Mouse (Mus musculus): ENCODE results near the gene Far2. TPM values are rescaled to one million over a fixed set of nuclear protein-coding genes. Genes with fewer than 3 reads are reported as not detected.
"Not testable (repeated sequence)": the region's sequence is repeated elsewhere in the genome, so short reads cannot be mapped to it uniquely, and the experiment has no call there.

Far2 gene
- polyA plus RNA-seq, 1 experiment from 2014 or later: 5.0 TPM

DNA sequence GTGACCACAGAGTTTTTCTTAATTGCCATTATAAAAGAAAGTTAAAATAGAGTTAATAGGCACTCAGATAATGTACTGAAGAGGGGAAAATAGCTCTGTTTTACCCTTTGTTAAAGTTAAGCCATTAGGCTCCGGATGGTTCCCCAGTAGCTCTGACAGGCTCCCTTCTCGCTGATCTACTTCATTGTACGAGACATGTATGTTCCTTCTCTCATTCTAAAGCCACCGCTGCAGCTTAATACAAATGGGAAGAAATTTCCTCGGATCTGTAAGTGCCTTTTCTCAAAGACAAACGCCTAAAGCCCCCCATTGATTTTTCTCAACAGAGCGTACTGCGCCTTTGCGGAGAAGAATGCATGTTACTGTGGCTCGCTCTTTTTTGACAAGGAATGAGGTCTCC, 85.3 kb downstream of the Far2 start:
- H3K27me3 ChIP-seq (replicated peaks): no peaks in the 10 kb centered on the region
- H3K4me3 ChIP-seq (replicated peaks): no peak overlapping the region
- WGBS: 75% methylated on average over 10 of the region's 10 CpGs
- no peaks in the 10 kb centered on the region for H3K9me3 ChIP-seq
- ATAC-seq: no peak
- H3K27ac ChIP-seq: no peak overlapping the region
- H3K4me2 ChIP-seq (replicated peaks): no peak overlapping the region
- no peak overlapping the region for H3K9ac ChIP-seq
- H3K36me3 ChIP-seq: no peaks in the 10 kb centered on the region
- no peaks in the 10 kb centered on the region for H3K4me1 ChIP-seq (replicated peaks)

DNA sequence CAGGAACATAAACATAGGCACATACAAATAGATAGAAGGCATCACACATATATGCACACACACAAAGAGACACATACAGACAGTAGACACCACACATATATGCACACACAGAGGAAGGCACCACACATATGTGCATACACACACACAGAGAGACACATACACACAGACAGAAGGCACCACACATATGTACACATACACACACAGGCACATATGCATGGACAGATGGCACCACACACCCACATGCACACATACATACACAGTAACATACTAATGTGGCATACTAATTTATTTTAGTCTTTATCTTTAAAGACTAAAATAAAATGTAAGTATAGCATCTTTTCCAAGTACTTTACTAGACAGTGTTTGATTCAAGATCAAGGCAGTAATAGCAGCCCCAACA, 86.5 kb downstream of the Far2 start:
- ATAC-seq: no peak
- no peak overlapping the region for H3K9ac ChIP-seq
- no peaks in the 10 kb centered on the region for H3K27me3 ChIP-seq (replicated peaks)

DNA sequence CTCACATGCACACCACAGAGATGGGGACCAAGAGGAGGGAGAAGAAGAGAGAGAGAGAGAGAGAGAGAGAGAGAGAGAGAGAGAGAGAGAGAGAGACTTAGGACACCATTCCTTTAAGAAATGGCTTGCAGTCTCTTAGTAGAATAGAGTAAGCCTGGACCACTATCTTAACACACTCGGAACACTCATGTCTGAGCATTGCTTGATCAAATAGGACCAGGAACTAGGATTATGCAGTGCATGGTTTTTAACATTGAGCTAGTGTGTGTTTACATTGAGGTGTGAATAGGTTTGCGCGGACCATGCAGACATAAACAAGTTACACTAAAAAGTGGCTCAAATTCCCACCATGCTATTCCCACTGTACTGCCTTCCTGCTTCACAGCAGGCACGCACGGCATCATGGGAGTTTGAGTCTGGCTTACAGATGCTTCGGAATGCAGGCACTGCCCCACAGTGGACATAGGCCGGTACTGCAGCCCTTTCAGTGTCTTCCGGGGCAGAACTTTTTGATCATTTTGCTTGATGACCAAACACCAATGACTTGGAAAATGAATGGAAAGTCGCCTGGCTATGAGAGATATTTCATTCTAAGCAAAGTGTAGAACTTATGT, 88.8 kb downstream of the Far2 start:
- ATAC-seq: peak; percentile 84
- Histone ChIP-seq H3K4me2 (replicated peaks) (no peak overlapping the region), H3K4me3 (replicated peaks) (no peak overlapping the region), H3K36me3 (no peaks in the 10 kb centered on the region), H3K9me3 (no peaks in the 10 kb centered on the region), H3K4me1 (replicated peaks) (no peaks in the 10 kb centered on the region), H3K9ac (no peak overlapping the region), H3K27ac (no peak overlapping the region), H3K27me3 (replicated peaks) (no peaks in the 10 kb centered on the region)
- WGBS: 32% methylated on average over 9 of the region's 9 CpGs

More for the DNA sequence above, 86.5 kb downstream of the Far2 start:
- H3K27ac ChIP-seq: no peak overlapping the region
- no peaks in the 10 kb centered on the region for H3K4me1 ChIP-seq (replicated peaks)
- no peak overlapping the region for H3K4me2 ChIP-seq (replicated peaks)
- no peaks in the 10 kb centered on the region for H3K9me3 ChIP-seq
- H3K4me3 ChIP-seq (replicated peaks): no peak overlapping the region
- no peaks in the 10 kb centered on the region for H3K36me3 ChIP-seq

DNA sequence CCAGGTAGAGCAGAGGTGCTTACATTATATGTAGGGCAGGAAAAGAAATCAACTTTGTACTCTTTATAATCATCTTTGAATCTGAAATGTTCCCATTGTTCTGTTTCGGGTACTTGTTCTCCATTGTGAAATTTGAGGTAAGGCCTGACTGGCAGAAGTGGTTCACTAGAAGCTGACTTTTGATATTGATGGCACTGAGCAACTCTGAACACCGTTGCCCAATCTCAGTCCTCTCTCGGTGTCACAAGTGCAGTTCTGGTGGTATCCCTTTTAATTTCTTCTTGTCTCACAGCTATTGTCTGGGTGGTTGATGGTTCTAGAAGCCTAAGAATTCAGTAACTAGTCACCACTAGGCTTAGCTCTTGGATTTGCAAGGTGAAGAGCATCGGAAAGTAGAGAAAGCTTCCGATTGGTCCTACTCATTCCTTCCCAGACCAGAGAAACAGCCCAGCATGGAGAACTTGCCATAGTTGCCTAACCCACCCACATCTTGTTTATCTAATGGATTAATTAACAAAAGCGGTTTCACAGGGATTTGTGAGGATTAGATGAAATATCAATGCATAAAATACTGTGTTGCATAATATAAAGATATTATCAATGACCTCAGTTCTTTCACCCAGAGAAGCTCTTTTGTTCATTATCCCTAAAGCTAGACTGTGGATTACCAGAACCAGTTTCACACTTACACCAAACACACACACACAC, 92.4 kb downstream of the Far2 start:
- no peak overlapping the region for H3K4me2 ChIP-seq (replicated peaks)
- ATAC-seq: no peak
- 82% methylated on average over 6 of the region's 6 CpGs for WGBS
- H3K27ac ChIP-seq: no peak overlapping the region
- no peaks in the 10 kb centered on the region for H3K27me3 ChIP-seq (replicated peaks)
- H3K4me3 ChIP-seq (replicated peaks): no peak overlapping the region
- H3K36me3 ChIP-seq: no peaks in the 10 kb centered on the region
- no peak overlapping the region for H3K9ac ChIP-seq
- no peaks in the 10 kb centered on the region for H3K4me1 ChIP-seq (replicated peaks)
- H3K9me3 ChIP-seq: no peaks in the 10 kb centered on the region

DNA sequence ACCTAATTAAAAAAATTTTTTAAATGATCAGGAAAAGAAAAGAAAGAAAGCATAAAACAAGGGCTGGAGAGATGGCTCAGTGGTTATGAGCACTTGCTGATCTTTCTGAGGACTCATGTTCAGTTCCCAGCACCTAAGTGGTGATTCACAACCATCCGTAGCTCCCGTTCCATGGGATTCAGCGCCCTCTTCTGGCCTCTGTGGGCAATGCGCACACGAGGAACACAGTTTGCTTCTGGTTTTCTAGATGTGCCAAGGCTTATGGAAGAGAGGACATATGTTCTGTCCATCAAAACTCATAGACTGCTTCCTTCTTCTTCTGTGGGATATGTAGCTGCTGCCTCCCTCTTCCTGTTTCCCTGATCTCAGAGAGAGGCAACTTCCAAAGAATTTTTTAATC, 94.8 kb downstream of the Far2 start:
- Histone ChIP-seq H3K4me2 (replicated peaks) (no peak overlapping the region), H3K27me3 (replicated peaks) (no peaks in the 10 kb centered on the region), H3K4me1 (replicated peaks) (no peaks in the 10 kb centered on the region), H3K9ac (no peak overlapping the region), H3K9me3 (no peaks in the 10 kb centered on the region), H3K27ac (no peak overlapping the region), H3K4me3 (replicated peaks) (no peak overlapping the region), H3K36me3 (no peaks in the 10 kb centered on the region)
- 83% methylated on average over 5 of the region's 5 CpGs for WGBS
- no peak for ATAC-seq

DNA sequence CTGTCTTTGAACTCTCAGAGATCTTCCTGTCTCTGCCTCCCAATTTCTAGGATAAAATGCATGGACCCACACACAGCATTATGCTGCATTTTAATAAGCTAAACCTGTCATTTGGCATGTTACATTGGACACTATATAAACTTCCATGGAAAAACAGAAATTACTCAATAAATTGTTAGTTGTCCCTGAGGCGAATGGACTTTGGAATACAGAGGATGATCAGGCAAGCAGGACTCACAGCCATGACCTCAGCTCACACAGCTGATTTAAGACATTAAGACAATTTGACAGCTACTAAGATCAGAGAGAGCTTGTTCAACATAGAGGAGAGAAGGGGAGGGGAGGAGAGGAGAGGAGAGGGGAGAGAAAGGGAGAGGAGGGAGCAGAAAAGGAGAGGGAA, 95.4 kb downstream of the Far2 start:
- Histone ChIP-seq H3K9me3 (no peaks in the 10 kb centered on the region), H3K9ac (no peak overlapping the region), H3K4me1 (replicated peaks) (no peaks in the 10 kb centered on the region), H3K4me2 (replicated peaks) (no peak overlapping the region), H3K27ac (no peak overlapping the region), H3K4me3 (replicated peaks) (no peak overlapping the region), H3K36me3 (no peaks in the 10 kb centered on the region), H3K27me3 (replicated peaks) (no peaks in the 10 kb centered on the region)
- no peak for ATAC-seq
- 94% methylated on average over 1 of the region's 1 CpGs for WGBS

DNA sequence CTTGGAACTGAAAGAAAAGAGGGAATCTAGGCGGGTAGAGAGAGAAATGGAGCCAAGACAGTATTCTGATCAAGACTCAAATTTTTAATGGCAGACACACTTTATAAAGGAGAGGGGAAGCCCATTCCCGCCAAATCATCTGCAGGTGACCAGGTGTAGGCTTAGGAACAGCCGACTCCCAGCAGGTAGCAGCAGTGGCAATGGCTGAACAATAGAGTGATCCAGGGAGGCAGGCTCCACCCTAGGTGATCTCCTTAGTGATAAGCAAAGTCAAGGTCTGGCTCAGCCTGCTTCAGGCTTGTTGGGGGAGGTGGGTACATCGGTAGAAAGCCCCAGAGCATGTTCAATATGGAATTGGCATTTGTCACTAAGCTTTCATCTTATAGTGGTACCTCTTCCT, 105.2 kb downstream of the Far2 start:
- not testable (repeated sequence) for H3K36me3 ChIP-seq; H3K9ac ChIP-seq; H3K4me3 ChIP-seq (replicated peaks); ATAC-seq; H3K4me2 ChIP-seq (replicated peaks); H3K27me3 ChIP-seq (replicated peaks); H3K9me3 ChIP-seq; H3K4me1 ChIP-seq (replicated peaks); H3K27ac ChIP-seq
- 55% methylated on average over 4 of the region's 4 CpGs for WGBS

DNA sequence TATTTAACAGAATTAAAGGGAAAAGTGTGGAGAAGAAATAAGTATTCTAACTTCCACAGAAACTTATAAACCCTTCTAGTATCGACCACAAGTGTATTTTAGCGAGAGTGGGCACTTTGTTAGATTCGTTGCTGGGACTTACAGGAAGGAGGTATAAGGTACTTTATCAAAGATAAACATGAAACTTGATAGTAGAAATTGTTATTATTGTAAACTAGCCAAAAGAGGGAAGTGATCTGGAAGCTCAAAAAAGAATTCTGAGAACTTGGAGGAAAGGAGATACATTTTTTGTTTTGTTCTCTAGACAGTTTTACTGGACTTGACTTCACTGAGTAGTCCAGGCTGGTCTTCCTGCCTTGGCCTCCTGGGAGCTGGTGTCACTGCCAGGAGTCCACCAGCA, 125.8 kb downstream of the Far2 start:
- Histone ChIP-seq H3K4me3 (replicated peaks) (no peak overlapping the region), H3K4me2 (replicated peaks) (no peak overlapping the region), H3K27ac (no peak overlapping the region), H3K4me1 (replicated peaks) (no peaks in the 10 kb centered on the region), H3K9me3 (no peaks in the 10 kb centered on the region), H3K9ac (no peak overlapping the region), H3K36me3 (no peaks in the 10 kb centered on the region), H3K27me3 (replicated peaks) (no peaks in the 10 kb centered on the region)
- 64% methylated on average over 3 of the region's 3 CpGs for WGBS
- no peak for ATAC-seq

DNA sequence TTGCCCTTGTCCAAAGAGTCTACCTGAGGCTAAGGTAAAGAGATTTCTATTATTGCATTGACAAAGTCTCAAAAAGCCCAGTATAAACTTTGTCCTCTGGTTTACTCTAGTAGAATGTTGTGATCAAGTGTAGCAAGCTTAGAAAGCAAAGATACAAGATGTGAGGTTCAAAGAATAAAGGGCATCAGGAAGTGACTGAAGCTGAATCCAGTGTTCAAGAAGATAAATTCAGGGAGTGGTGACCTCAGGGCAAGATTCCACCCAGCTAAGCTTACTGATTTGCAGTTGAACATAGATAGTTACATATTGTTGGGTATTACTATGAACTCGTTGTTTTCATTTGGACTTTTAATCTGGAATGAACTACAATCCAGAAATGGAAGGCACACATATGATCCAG, 138.6 kb downstream of the Far2 start:
- H3K4me3 ChIP-seq (replicated peaks): no peak overlapping the region
- peak; percentile 80 for ATAC-seq
- H3K27ac ChIP-seq: peak overlapping the region; percentile 54; the same call in 1 of the 2 replicates
- no peaks in the 10 kb centered on the region for H3K9me3 ChIP-seq
- H3K9ac ChIP-seq: no peak overlapping the region
- no peak overlapping the region for H3K4me2 ChIP-seq (replicated peaks)
- no peaks in the 10 kb centered on the region for H3K4me1 ChIP-seq (replicated peaks)
- H3K36me3 ChIP-seq: peaks cover 7% of the 10 kb centered on the region; the same call in 1 of the 2 replicates
- H3K27me3 ChIP-seq (replicated peaks): no peaks in the 10 kb centered on the region
- 91% methylated on average over 1 of the region's 1 CpGs for WGBS

DNA sequence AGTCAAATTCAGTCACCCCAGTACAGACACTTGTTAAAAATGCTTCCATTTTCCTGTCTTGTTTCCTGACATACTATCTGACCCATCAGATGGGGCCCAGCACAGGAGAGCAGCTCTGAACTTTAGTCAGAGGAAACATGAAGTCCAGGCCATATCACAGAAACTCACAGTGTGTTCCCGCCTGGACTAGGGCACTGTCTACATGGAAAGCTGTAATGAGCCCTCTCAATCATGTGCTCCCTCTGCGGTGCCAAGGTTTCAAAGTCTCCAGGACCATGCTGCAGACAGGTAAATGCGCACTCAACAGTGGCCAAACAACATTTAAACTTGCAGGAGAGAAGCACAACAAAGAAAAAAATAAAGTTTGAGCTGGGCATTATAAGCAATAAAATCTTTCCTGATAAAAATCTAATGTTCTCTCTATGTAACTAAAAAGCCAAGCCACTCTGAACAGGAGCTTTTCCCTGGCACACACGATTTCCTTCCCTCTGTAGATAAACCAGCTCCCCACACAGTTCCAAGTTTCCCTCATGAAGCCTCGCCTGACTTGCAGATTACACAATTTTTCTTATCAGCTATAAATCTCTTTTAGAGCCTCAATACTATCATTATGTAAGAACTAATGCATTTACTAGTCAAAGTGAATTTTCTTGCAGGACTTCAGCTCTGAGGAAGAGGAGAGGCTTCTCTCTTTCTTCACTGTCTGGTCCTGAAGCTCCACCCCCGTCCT, 147.1 kb downstream of the Far2 start:
- 0 out of 2 replicates have a peak, but pooled peaks cover 4% of the 10 kb centered on the region for H3K36me3 ChIP-seq
- H3K27me3 ChIP-seq (replicated peaks): no peaks in the 10 kb centered on the region
- ATAC-seq: peak; percentile 95
- H3K9me3 ChIP-seq: no peaks in the 10 kb centered on the region
- 64% methylated on average over 6 of the region's 6 CpGs for WGBS
- peak overlapping the region; percentile 64 for H3K27ac ChIP-seq
- H3K4me1 ChIP-seq (replicated peaks): no peaks in the 10 kb centered on the region
- H3K9ac ChIP-seq: no peak overlapping the region
- H3K4me3 ChIP-seq (replicated peaks): no peak overlapping the region
- no peak overlapping the region for H3K4me2 ChIP-seq (replicated peaks)

DNA sequence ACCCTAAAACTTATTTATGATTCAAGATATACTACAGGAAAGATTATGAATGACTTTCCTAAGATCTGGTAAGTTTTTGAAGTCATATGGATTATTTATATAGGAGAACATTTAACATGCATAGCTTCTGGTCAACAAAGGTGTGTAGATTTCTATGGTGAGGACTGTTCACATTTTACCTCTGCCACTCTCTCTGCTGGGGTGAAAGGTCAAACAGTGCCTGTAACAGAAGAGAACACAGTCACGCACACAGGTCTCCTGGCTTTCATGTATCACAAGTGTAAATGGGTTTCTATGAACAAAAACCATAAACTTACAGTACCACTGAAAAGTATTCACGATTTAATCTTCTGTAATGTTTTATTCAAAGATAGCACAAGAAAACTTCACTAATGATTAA, 152.1 kb downstream of the Far2 start:
- no peak overlapping the region for H3K9ac ChIP-seq
- H3K4me3 ChIP-seq (replicated peaks): no peak overlapping the region
- ATAC-seq: peak; percentile 49; the same call in 1 of the 2 replicates
- no peaks in the 10 kb centered on the region for H3K4me1 ChIP-seq (replicated peaks)
- 69% methylated on average over 2 of the region's 2 CpGs for WGBS
- no peak overlapping the region for H3K27ac ChIP-seq
- peaks cover 8% of the 10 kb centered on the region for H3K36me3 ChIP-seq
- H3K9me3 ChIP-seq: no peaks in the 10 kb centered on the region
- no peak overlapping the region for H3K4me2 ChIP-seq (replicated peaks)
- H3K27me3 ChIP-seq (replicated peaks): no peaks in the 10 kb centered on the region

DNA sequence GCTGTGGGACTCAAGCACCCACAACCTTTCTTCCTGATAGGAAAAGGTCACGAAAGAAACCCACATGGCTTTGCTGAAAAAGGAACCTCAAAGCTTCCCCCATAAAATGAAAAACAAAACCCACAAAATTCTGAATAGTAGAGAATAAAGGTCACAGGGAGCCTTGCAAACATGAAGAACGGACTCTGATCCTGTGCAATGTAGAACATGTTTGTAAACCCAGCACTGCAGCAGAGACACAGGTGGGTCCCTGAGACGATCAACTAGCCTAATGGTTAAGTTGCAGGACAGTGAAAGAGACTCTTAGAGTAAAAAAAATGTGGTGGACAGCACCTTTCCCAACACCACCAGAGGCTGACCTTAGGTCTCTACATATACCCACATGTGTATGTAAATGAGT, 152.7 kb downstream of the Far2 start:
- Histone ChIP-seq H3K27ac (no peak overlapping the region), H3K4me3 (replicated peaks) (no peak overlapping the region), H3K4me1 (replicated peaks) (no peaks in the 10 kb centered on the region), H3K4me2 (replicated peaks) (no peak overlapping the region), H3K9me3 (no peaks in the 10 kb centered on the region), H3K27me3 (replicated peaks) (no peaks in the 10 kb centered on the region), H3K9ac (no peak overlapping the region), H3K36me3 (peaks cover 8% of the 10 kb centered on the region)
- ATAC-seq: peak; percentile 61
- 82% methylated on average over 3 of the region's 3 CpGs for WGBS
